Mouse (Mus musculus) testis, adult 2 months (tissue): ENCODE results near the gene Slc16a4.

Source experiments
- CTCF ChIP-seq: fragments of 200-500 bp; IDR thresholded peaks from 2 replicates; pipeline ENCODE4 v1.5.1; 2012; ENCODE audit warnings: low read depth, mild to moderate bottlenecking, inconsistent platforms, low read length, moderate library complexity; ENCODE audit not compliant: control insufficient read depth, insufficient read depth, insufficient replicate concordance
- POLR2A ChIP-seq: fragments of 200-500 bp; IDR thresholded peaks from 2 replicates; pipeline ENCODE4 v1.6.1; 2012; ENCODE audit warnings: low read depth, mild to moderate bottlenecking, inconsistent platforms, low read length, moderate library complexity; ENCODE audit not compliant: control insufficient read depth

GRCm38 (mm10) chr3:107330503-107331424 lies 39.7 kb downstream of the Slc16a4 start:
- TF ChIP-seq POLR2A: no peak
- TF ChIP-seq CTCF: no peak
